Mouse (Mus musculus) kidney, adult 2 months (tissue): ENCODE measurements around the gene Guca1b.

Source experiments
- CTCF ChIP-seq: fragments of 200-500 bp; conservative IDR thresholded peaks from 2 replicates; pipeline ENCODE4 v1.5.1; 2011; ENCODE audit warnings: low read depth, mild to moderate bottlenecking, control low read depth, low read length, moderate library complexity, mixed read lengths; ENCODE audit not compliant: insufficient read depth, insufficient read length
- POLR2A ChIP-seq: fragments of 200-500 bp; IDR thresholded peaks from one replicate; pipeline ENCODE4 v1.6.1; 2011; ENCODE audit warnings: low read depth, low read length, control low read depth

DNA sequence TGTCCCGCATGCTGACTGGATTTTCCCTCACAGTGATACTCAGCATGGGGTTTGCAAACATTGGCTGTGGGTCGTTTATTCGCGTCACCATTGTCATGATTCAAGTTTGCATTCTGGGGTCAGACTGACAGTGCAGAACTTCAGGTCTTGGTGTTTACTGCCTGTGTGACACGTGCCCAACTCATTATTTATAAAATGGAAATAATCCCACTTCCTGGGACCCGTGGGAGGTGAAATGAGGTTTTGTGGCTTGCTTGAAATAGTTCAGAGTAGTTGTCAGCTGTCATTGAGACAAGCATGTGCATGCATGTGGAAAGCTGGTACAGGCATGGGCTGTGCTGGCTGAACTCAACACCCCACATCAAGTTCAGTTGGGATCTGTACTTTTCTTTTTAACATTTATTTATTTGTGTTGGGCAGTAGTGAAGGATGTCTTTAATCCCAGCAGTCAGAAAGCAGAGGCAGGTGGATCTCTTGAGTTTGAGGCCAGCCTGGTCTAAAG lies 8.4 kb upstream of the Guca1b start:
- no peak for TF ChIP-seq CTCF
- TF ChIP-seq POLR2A: no peak
